Mouse (Mus musculus) neural tube, embryonic 13.5 days (tissue): ENCODE data around the gene Ufl1. TPM values are rescaled to one million over a fixed set of nuclear protein-coding genes. Genes with fewer than 3 reads are reported as not detected.
A peak's percentile ranks its signal among the peaks of the same experiment; 100 is the strongest.
"Not testable (repeated sequence)": the region's sequence is repeated elsewhere in the genome, so short reads cannot be mapped to it uniquely, and the experiment has no call there.

Experiments
- ATAC-seq: fragments of 200-750 bp; cut with Nextera tagmentation; 2 replicates; pipeline ENCODE4 v1.8.0; 2017; ENCODE audit warnings: low read depth, mild to moderate bottlenecking, moderate TSS enrichment, moderate library complexity
- H3K27ac ChIP-seq: fragments of 300-500 bp; sonication (generic); replicated peaks from 2 replicates; pipeline ENCODE4 v1.5.1; 2015; ENCODE audit warnings: moderate library complexity, mild to moderate bottlenecking, inconsistent platforms
- H3K27me3 ChIP-seq: fragments of 300-500 bp; sonication (generic); 2 replicates; pipeline ENCODE4 v1.6.1; 2015; ENCODE audit warnings: mild to moderate bottlenecking, inconsistent platforms
- H3K36me3 ChIP-seq: fragments of 300-500 bp; sonication (generic); 2 replicates; pipeline ENCODE4 v1.6.1; 2015; ENCODE audit warnings: mild to moderate bottlenecking, inconsistent platforms
- H3K4me1 ChIP-seq: fragments of 300-500 bp; sonication (generic); replicated peaks from 2 replicates; pipeline ENCODE4 v1.6.1; 2015; ENCODE audit warnings: inconsistent platforms
- H3K4me2 ChIP-seq: fragments of 300-500 bp; sonication (generic); 2 replicates; pipeline ENCODE4 v1.6.1; 2015; ENCODE audit warnings: inconsistent platforms, mild to moderate bottlenecking, moderate library complexity
- H3K4me3 ChIP-seq: fragments of 300-500 bp; sonication (generic); 2 replicates; pipeline ENCODE4 v1.5.1; 2015; ENCODE audit warnings: mild to moderate bottlenecking, inconsistent platforms
- H3K9ac ChIP-seq: fragments of 300-500 bp; sonication (generic); 2 replicates; pipeline ENCODE4 v1.6.1; 2015; ENCODE audit warnings: moderate library complexity, mild to moderate bottlenecking, inconsistent platforms
- H3K9me3 ChIP-seq: fragments of 300-500 bp; sonication (generic); 2 replicates; pipeline ENCODE4 v1.6.1; 2016; ENCODE audit warnings: inconsistent platforms
- WGBS: fragments of 180-500 bp; shearing (Covaris S2); methylation state at CpG from one replicate; pipeline ENCODE4 v1.1.7; 2015; 5-methylcytosine and 5-hydroxymethylcytosine counted together
- polyA plus RNA-seq: library from polyadenylated mRNA; unstranded; fragments of >200 nt; fragmentation: Nextera tagmentation; extraction: Ambion mirVana; gene quantifications from 2 replicates; pipeline ENCODE4 v1.2.1, GENCODE M21; 2015

Gene Ufl1
- 31.6 and 36.4 TPM in 2 replicates for polyA plus RNA-seq

DNA sequence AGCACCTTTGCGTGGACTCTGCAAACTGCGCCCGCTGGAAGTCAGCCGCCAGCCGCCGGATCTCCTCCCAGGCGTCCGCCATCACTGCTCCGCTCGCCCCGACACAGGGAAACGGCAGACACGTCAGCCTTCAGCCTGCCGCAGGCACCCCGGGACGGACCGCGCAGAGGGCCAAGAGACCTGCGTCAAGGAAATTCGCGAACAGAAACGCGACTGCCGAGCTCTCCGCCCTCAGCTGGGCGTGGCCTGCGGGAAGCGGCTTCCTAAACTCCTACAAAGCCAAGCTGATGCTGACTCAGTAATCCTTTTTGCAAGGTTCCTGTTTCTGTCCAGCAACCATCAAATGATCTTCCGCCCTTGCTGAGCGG lies at the start of gene Ufl1:
Gene Ufl1, minus strand, starts transcription at position 151 of the 368 bp plus-strand sequence.
- H3K9me3 ChIP-seq: no peaks in the 10 kb centered on the region
- peaks cover 12% of the 10 kb centered on the region for H3K4me1 ChIP-seq
- H3K4me3 ChIP-seq: peak within 1 kb of the TSS; percentile 81
- no peaks in the 10 kb centered on the region for H3K27me3 ChIP-seq
- H3K27ac ChIP-seq: peak within 1 kb of the TSS; percentile 98
- peak within 1 kb of the TSS; percentile 93 for H3K9ac ChIP-seq
- H3K4me2 ChIP-seq: peak within 1 kb of the TSS; percentile 71
- H3K36me3 ChIP-seq: peaks cover 21% of the 10 kb centered on the region
- peak; percentile 99 for ATAC-seq
- under 1% methylated on average over 30 of the region's 30 CpGs for WGBS

DNA sequence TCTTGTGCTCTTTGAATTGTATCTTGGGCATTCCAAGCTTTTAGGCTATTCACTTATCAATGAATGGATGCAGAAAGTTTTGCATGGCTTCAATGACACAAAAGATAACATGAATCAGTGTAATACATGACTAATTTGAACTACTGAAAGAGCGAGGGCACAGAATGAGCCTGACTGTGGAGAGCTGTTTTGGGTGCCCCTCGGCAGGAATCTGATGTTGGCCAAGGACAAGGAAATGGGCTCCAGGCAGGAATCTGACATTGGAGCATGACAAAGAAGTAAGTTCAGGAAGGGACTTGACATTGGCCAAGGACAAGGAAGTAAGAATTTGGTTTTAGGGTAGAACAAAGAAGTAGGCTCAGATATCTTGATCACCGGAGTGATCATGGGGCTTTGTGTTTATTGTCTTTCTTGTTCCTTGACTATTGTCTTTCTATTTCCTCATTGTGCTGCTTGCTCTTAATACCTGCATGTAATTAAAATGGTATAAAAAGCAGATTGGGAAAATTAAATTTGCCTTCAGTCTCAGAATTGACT lies 44.1 kb upstream of the Ufl1 start:
- H3K36me3 ChIP-seq: no peaks in the 10 kb centered on the region
- no peaks in the 10 kb centered on the region for H3K27me3 ChIP-seq
- no peak overlapping the region for H3K4me2 ChIP-seq
- H3K4me1 ChIP-seq: no peaks in the 10 kb centered on the region
- no peaks in the 10 kb centered on the region for H3K9me3 ChIP-seq
- no peak overlapping the region for H3K4me3 ChIP-seq
- H3K27ac ChIP-seq: no peak overlapping the region
- 88% methylated on average over 3 of the region's 3 CpGs for WGBS
- ATAC-seq: no peak
- no peak overlapping the region for H3K9ac ChIP-seq

DNA sequence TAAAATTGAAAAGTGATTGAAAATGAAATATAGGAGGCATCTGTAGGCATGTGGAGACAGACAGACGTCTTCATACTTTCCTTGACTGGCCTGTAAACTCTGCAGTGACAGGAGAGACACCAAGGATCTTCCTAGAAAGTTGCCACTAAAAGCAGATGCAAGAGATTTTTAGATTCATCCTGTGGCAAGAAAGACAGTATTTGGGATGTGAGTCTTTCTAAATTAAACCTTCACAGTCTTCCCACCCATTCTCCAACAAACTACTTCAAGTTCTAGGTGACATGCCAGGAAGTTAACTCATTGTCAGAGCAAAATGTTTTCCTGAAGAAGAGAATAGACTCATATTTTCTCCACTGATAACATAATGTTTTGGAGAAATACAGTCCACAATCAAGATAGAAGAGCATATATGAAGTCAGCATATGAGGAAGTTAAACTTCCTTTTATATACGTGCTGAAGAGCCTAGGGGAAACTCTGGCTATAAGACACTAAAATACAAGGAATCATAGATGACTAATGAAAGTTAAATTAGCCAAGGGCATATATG lies 41.1 kb upstream of the Ufl1 start:
- Histone ChIP-seq H3K27me3 (no peaks in the 10 kb centered on the region), H3K4me3 (no peak overlapping the region), H3K4me2 (no peak overlapping the region), H3K4me1 (no peaks in the 10 kb centered on the region), H3K9me3 (no peaks in the 10 kb centered on the region), H3K27ac (no peak overlapping the region), H3K36me3 (no peaks in the 10 kb centered on the region), H3K9ac (no peak overlapping the region)
- ATAC-seq: no peak
- WGBS: 81% methylated on average over 2 of the region's 2 CpGs

DNA sequence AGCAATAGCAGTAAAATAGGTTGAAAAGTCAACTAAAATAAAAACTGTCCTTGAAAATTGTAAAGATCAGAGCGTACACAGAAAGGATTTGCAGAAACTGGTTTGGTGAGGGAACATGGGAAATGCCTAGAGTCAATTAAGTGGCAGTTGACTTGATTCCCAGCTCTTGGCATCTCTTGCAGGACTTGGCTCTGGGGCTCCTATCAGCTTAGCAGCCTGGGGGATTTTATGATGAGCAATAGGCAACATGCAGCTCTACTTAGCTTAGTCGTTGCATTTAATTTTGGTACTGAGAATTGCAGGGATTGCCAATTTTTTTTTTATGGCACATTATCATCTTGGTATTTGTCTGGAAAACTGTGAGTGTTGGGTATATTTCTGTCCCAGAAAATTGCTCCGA lies 32.1 kb upstream of the Ufl1 start:
- ATAC-seq: no peak
- no peaks in the 10 kb centered on the region for H3K9me3 ChIP-seq
- no peaks in the 10 kb centered on the region for H3K36me3 ChIP-seq
- WGBS: 76% methylated on average over 3 of the region's 3 CpGs
- H3K27ac ChIP-seq: no peak overlapping the region
- H3K4me3 ChIP-seq: no peak overlapping the region
- H3K4me2 ChIP-seq: no peak overlapping the region
- no peaks in the 10 kb centered on the region for H3K4me1 ChIP-seq
- H3K9ac ChIP-seq: no peak overlapping the region
- no peaks in the 10 kb centered on the region for H3K27me3 ChIP-seq

DNA sequence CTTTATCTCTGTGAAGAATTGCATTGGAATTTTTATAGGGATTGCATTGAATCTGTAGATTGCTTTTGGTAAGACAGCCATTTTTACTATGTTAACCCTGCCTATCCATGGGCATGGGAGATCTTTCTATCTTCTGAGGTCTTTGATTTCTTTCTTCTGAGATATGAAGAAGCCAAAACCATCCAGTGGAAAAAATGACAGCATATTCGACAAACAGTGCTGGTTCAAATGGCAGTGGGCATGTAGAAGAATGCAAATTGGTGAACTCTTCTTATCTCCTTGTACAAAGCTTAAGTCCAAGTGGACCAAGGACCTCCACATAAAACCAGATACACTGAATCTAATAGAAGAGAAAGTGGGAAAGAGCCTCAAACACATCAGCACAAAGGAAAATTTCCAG lies 3.4 kb upstream of the Ufl1 start:
- not testable (repeated sequence) for H3K36me3 ChIP-seq, H3K4me2 ChIP-seq, H3K9me3 ChIP-seq, H3K27me3 ChIP-seq, ATAC-seq, H3K9ac ChIP-seq, H3K27ac ChIP-seq, H3K4me3 ChIP-seq, H3K4me1 ChIP-seq
- 95% methylated on average over 1 of the region's 1 CpGs for WGBS

DNA sequence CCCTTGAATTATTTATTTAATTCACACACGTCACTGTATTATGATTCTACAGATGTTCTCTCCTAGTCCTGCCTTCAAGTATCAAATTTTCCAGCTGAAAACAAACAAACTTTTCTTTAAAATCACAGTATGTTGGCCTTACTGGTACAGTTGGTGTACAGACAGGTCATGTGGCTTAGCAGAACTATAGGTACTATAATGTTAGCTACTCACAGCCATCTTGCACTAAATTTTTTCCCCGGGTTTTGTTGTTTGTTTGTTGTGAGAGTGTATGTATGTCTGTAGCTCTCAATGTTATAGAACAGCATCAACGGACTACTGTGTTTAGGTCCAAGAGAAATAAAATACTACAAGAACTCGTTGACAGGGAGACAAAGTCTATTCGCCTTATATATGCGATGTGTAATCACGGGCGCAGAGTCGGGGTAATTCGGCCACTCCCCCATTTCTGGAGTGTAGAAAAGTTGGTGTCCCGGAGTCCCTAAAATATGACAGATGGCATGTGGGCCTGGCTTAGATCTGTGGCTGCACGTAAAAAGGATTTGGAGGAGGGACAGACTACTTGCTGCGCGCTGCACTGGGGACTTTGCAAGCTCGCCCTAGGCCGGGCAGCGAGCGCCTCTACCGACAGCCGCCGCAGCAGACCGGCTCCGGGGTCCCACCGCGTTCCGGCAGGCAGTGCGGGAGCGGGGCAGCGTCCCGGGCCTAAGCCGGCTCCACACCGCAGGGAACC lies 517 bp downstream of the Ufl1 start:
- Histone ChIP-seq H3K27ac (peak overlapping the region; percentile 98), H3K4me1 (peaks cover 12% of the 10 kb centered on the region), H3K9me3 (no peaks in the 10 kb centered on the region), H3K4me2 (peak overlapping the region; percentile 71), H3K4me3 (peak overlapping the region; percentile 81), H3K27me3 (no peaks in the 10 kb centered on the region), H3K9ac (peak overlapping the region; percentile 93), H3K36me3 (peaks cover 22% of the 10 kb centered on the region)
- peak; percentile 96 for ATAC-seq
- 2% methylated on average over 32 of the region's 32 CpGs for WGBS

DNA sequence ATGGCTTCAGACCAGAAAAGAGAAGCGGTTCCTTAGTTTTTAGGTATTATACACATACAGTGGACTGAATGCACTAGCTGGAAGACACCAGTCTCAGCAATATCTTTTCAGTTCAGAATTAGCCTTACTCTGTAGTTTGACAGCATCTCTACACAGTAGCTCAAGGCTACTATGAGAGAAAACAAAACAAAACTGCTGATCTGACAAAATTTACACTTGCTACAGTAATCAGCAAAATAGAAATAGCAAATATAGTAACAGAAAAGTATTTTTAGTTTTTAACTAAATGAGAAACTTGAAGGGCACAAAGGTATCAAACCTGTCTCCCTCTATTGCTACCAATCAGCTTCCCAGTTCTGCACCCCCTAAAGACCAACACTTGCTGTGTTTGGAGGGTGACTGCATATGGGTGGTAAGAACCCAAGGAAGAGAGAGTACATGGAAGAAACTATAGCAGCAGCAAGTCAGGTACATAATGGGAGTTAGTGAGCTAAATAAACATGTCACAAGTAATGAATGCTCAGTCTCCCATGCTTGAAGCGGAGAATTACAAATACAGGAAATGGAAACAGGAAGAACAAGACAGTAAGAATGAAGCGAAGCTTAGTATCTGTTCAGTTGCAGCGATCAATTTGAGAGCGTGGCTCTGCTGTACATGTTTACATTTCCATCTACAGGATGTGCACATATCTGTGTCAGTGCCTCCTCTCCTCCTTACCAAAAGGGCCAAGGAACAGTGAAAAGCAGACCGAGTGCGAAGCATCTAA lies 8.6 kb downstream of the Ufl1 start:
- Histone ChIP-seq H3K27ac (no peak overlapping the region), H3K4me2 (no peak overlapping the region), H3K27me3 (no peaks in the 10 kb centered on the region), H3K4me3 (no peak overlapping the region), H3K36me3 (peaks cover 81% of the 10 kb centered on the region), H3K9me3 (no peaks in the 10 kb centered on the region), H3K4me1 (no peaks in the 10 kb centered on the region), H3K9ac (no peak overlapping the region)
- 91% methylated on average over 7 of the region's 7 CpGs for WGBS
- ATAC-seq: no peak

DNA sequence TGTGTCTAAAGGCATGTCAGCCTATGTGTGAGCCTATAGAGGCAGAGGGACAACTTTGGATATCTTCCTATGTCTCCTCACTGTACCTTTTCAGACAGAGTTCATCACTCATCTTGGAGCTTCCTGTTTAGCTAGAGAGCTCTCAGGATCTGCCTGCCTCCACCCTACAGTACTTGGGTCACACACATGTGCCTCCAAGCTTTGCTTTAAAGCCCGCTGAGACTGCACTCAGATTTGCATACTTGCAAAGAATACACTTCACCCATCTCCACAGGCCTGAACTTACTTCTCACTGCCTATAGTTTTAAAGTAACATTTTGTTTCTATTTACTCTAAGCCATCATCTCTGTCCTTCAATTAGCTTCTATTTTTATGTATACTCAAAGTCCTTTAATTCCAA lies 9.7 kb downstream of the Ufl1 start:
- Histone ChIP-seq H3K4me3 (no peak overlapping the region), H3K27me3 (no peaks in the 10 kb centered on the region), H3K4me1 (no peaks in the 10 kb centered on the region), H3K36me3 (peaks cover 81% of the 10 kb centered on the region), H3K9me3 (no peaks in the 10 kb centered on the region), H3K9ac (no peak overlapping the region), H3K4me2 (no peak overlapping the region), H3K27ac (no peak overlapping the region)
- 86% methylated on average over 1 of the region's 1 CpGs for WGBS
- ATAC-seq: no peak

DNA sequence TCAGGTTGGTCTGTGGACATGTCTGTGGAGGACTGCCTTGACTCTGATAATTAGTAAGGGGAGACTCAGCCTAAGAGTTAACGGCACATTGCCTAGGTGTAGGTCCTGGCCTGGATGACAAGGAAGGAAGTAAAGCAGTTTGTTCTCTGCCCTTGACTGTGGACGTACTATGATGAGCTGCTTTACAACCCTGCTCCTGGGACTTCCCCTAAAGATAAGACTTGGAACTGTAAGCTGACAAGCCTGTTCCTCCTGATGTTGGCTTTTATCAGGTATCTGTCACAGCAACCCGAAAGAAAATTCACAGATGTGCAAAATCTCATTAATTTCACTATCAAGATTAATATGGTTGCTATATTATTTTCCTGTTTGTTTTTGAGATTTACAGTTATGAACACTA lies 14.5 kb downstream of the Ufl1 start:
- Histone ChIP-seq H3K4me2 (no peak overlapping the region), H3K4me1 (no peaks in the 10 kb centered on the region), H3K9ac (no peak overlapping the region), H3K9me3 (no peaks in the 10 kb centered on the region), H3K36me3 (peaks cover 80% of the 10 kb centered on the region), H3K4me3 (no peak overlapping the region), H3K27ac (no peak overlapping the region), H3K27me3 (no peaks in the 10 kb centered on the region)
- WGBS: 94% methylated on average over 3 of the region's 3 CpGs
- ATAC-seq: no peak

DNA sequence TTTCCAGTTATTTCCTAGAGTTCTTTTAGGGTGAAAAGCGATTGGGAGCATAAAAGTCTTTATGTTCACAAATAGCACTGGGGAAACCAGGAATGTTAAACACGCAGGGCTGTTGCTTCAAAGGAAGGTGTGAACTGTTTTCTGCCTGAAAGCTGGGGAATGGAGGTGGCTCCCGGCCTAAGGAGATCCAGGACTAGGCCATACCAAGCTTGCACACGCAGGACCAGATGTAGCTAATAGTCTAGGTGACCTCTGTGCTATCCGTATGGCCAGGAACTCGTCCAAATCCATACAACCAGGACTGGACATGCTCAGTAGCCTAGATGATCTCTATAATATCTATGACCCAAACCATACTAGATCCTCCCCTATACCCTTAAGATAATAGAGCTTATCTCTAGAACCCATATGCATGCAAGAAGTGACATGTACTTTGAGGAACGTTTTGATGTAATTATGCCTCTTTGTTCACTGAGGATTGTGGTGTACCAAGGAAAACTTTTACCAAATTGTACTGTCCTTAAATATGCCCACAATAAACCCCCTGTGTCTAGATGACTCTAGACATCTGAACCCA lies 23.7 kb downstream of the Ufl1 start:
- 92% methylated on average over 7 of the region's 7 CpGs for WGBS
- no peak overlapping the region for H3K4me3 ChIP-seq
- no peak overlapping the region for H3K27ac ChIP-seq
- no peaks in the 10 kb centered on the region for H3K27me3 ChIP-seq
- H3K9me3 ChIP-seq: no peaks in the 10 kb centered on the region
- H3K4me1 ChIP-seq: no peaks in the 10 kb centered on the region
- H3K36me3 ChIP-seq: peaks cover 50% of the 10 kb centered on the region
- H3K9ac ChIP-seq: no peak overlapping the region
- H3K4me2 ChIP-seq: no peak overlapping the region
- ATAC-seq: no peak

DNA sequence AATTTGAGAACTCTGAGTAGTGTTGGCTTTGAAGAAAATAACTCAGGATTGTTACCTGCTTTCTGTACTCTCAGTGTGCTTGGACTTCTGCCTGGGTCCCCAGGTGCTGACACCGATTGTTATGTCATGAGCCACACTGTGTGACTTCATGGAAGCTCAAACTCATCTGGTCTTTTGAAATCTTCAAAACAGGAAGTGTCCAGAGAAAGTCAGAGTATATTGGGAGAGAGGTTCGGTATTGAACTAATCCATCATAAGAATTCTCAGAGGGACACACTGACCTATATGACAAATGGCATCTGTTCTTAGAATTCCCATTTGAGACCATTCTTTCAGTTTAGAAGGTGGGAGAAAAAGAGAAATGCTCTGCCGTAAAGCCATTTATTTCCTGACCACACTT lies 38.8 kb downstream of the Ufl1 start, which contains the start of gene Fhl5:
Gene Fhl5, minus strand, starts transcription at position 101 of the 400 bp plus-strand sequence.
- 90% methylated on average over 3 of the region's 3 CpGs for WGBS
- no peak within 1 kb of the TSS for H3K4me3 ChIP-seq
- ATAC-seq: no peak
- H3K4me2 ChIP-seq: no peak within 1 kb of the TSS
- no peak within 1 kb of the TSS for H3K27ac ChIP-seq
- no peak within 1 kb of the TSS for H3K9ac ChIP-seq
- H3K27me3 ChIP-seq: no peaks in the 10 kb centered on the region
- 0 out of 2 replicates have a peak, but pooled peaks cover under 1% of the 10 kb centered on the region for H3K36me3 ChIP-seq
- no peaks in the 10 kb centered on the region for H3K4me1 ChIP-seq
- no peaks in the 10 kb centered on the region for H3K9me3 ChIP-seq

DNA sequence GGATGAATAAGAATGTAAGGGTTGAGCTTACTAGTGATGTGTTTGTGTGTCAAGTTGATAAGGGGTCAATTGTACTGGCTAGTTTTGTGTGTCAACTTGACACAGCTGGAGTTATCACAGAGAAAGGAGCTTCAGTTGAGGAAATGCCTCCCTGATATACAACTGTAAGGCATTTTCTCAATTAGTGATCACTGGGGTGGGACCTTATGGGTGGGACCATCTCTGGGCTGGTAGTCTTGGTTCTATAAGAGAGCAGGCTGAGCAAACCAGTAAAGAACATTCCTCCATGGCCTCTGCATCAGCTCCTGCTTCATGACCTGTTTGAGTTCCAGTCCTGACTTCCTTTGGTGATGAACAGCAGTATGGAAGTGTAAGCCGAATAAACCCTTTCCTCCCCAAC lies 46.0 kb downstream of the Ufl1 start:
- H3K27me3 ChIP-seq, H3K9ac ChIP-seq, H3K9me3 ChIP-seq, H3K4me3 ChIP-seq, H3K36me3 ChIP-seq, H3K4me1 ChIP-seq, H3K27ac ChIP-seq, H3K4me2 ChIP-seq, ATAC-seq: not testable (repeated sequence)
- 84% methylated on average over 1 of the region's 1 CpGs for WGBS
